Mouse (Mus musculus): Measurements from ENCODE around the gene Tas2r102.

DNA sequence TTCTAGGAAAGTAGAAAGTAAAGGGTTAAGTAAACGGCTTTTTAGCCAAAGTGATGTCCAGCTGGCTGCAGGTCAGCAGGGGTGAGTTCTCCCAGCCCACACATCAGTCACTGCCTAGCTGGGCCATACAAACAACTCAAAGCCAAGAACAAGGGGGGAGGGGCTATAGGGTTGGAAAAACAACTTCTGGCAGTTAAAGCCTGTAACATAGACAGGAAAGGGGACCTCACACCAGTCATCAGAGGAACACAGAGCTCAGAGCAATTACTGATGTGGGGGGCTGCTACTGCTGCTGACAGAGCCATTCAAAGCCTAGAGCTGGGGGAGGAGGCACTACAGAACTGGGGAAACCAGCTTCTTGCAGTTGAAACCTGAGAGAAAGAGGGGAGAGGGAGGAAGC, 33.5 kb downstream of the Tas2r102 start:
- TF ChIP-seq CTCF (IDR thresholded peaks at IDR 0.05; ENCODE audit: control insufficient read depth, insufficient read depth, insufficient replicate concordance, low read depth, low read length) = no peak
- TF ChIP-seq POLR2A (IDR thresholded peaks at IDR 0.05; ENCODE audit: control insufficient read depth, low read depth, low read length) = no peak
